Mouse (Mus musculus): Measurements from ENCODE around the gene Nrxn2.

DNA sequence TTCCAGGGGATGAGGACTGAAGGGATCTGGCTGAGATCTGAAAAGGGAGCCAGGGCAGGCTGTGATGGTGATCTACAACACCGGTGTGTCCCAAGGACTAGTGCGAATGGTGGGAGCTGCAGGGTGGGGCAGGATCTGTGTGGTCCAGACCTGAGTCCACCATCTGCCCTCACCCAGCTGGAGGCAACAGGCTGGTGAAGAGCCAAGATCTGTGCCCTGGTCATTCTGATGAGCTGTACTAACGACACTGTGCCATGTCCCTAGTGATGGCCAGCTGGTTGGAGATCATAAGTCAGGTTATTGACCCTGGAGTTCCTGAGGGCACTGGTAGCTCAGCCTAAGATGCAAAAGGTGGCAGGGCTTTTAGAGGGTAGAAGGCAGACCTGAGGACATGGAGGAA lies 108.9 kb downstream of the Nrxn2 start:
- TF ChIP-seq CTCF (conservative IDR thresholded peaks at IDR 0.05; ENCODE audit: low read length), result no peak
- no peak for TF ChIP-seq NANOG (IDR thresholded peaks at IDR 0.05; ENCODE audit: borderline replicate concordance, low read length)
- TF ChIP-seq POU5F1 (IDR thresholded peaks at IDR 0.05; ENCODE audit: borderline replicate concordance, low read length), result no peak

All from E14TG2a.4 (cell line).